Mouse (Mus musculus) adrenal gland, postnatal 25 days (tissue): ENCODE measurements around the gene Togaram2. TPM values are rescaled to one million over a fixed set of nuclear protein-coding genes. Genes with fewer than 3 reads are reported as not detected.
"Not testable (repeated sequence)": the region's sequence is repeated elsewhere in the genome, so short reads cannot be mapped to it uniquely, and the experiment has no call there.

Experiments
- DNase-seq: peaks from one replicate; pipeline ENCODE4 v3.0.0; 2021; ENCODE audit warnings: mixed read lengths
- long read RNA-seq: library from polyadenylated mRNA; stranded (forward); transcript quantifications from one replicate; pipeline ENCODE4 v2.0.0, GENCODE M21; 2021
- total RNA-seq: library from RNA; stranded (reverse); gene quantifications from 2 replicates; pipeline ENCODE4 v1.2.3, GENCODE M21; 2021

Gene Togaram2
- total RNA-seq, result 0.09 TPM in 1 of 2 replicates, not detected in the other
- long read RNA-seq, result 0 reads

- no peak for DNase-seq
Measured at GRCm38 (mm10) chr17:71673092-71673491, at the start of gene Togaram2. Gene Togaram2, plus strand, starts transcription at chr17:71673261.

- no peak for DNase-seq
Measured at GRCm38 (mm10) chr17:71631806-71632205, 41.3 kb upstream of the Togaram2 start.

GRCm38 (mm10) chr17:71633350-71633749 is 39.7 kb upstream of the Togaram2 start:
- no peak for DNase-seq

- no peak for DNase-seq
Measured at GRCm38 (mm10) chr17:71636786-71637185, 36.3 kb upstream of the Togaram2 start.

GRCm38 (mm10) chr17:71637750-71638265 is 35.3 kb upstream of the Togaram2 start:
- DNase-seq, result peak; percentile 35

GRCm38 (mm10) chr17:71639056-71639455 is 34.0 kb upstream of the Togaram2 start:
- DNase-seq, result not testable (repeated sequence)

- DNase-seq, result no peak
Measured at GRCm38 (mm10) chr17:71640421-71641085, 32.5 kb upstream of the Togaram2 start.

GRCm38 (mm10) chr17:71642190-71642589 is 30.9 kb upstream of the Togaram2 start:
- no peak for DNase-seq

GRCm38 (mm10) chr17:71650011-71650410 is 23.1 kb upstream of the Togaram2 start:
- DNase-seq, result no peak

GRCm38 (mm10) chr17:71652495-71652894 is 20.6 kb upstream of the Togaram2 start:
- DNase-seq, result no peak

- no peak for DNase-seq
Measured at GRCm38 (mm10) chr17:71652934-71653333, 20.1 kb upstream of the Togaram2 start.

GRCm38 (mm10) chr17:71657521-71657920 is 15.5 kb upstream of the Togaram2 start:
- DNase-seq, result no peak

- DNase-seq, result no peak
Measured at GRCm38 (mm10) chr17:71658666-71659065, 14.4 kb upstream of the Togaram2 start.

GRCm38 (mm10) chr17:71660390-71660789 is 12.7 kb upstream of the Togaram2 start:
- DNase-seq, result no peak

GRCm38 (mm10) chr17:71662751-71663250 is 10.3 kb upstream of the Togaram2 start:
- DNase-seq, result peak; percentile 68

GRCm38 (mm10) chr17:71663491-71663890 is 9.6 kb upstream of the Togaram2 start:
- DNase-seq, result no peak

- no peak for DNase-seq
Measured at GRCm38 (mm10) chr17:71664172-71664571, 8.9 kb upstream of the Togaram2 start.

- DNase-seq, result no peak
Measured at GRCm38 (mm10) chr17:71665201-71665600, 7.9 kb upstream of the Togaram2 start.

- DNase-seq, result no peak
Measured at GRCm38 (mm10) chr17:71669511-71669910, 3.5 kb upstream of the Togaram2 start.

GRCm38 (mm10) chr17:71671840-71672546 is 1.1 kb upstream of the Togaram2 start:
- peak; percentile 46 for DNase-seq

GRCm38 (mm10) chr17:71673936-71674335 is 875 bp downstream of the Togaram2 start:
- no peak for DNase-seq

GRCm38 (mm10) chr17:71674886-71675285 is 1.8 kb downstream of the Togaram2 start:
- peak; percentile 51 for DNase-seq

GRCm38 (mm10) chr17:71681666-71682065 is 8.6 kb downstream of the Togaram2 start:
- no peak for DNase-seq
